Mouse (Mus musculus) neural tube, embryonic 14.5 days (tissue): ENCODE data around the gene Krtap4-6. TPM values are rescaled to one million over a fixed set of nuclear protein-coding genes. Genes with fewer than 3 reads are reported as not detected.
"Not testable (repeated sequence)": the region's sequence is repeated elsewhere in the genome, so short reads cannot be mapped to it uniquely, and the experiment has no call there.

Experiments used
- ATAC-seq: fragments of 200-750 bp; cut with Nextera tagmentation; 2 replicates; pipeline ENCODE4 v1.8.0; 2017; ENCODE audit warnings: low read depth, mild to moderate bottlenecking, moderate TSS enrichment, moderate library complexity
- H3K27ac ChIP-seq: fragments of 300-500 bp; sonication (generic); 2 replicates; pipeline ENCODE4 v1.5.1; 2014; ENCODE audit warnings: low read depth, mild to moderate bottlenecking, control low read depth, low read length, moderate library complexity, mixed read lengths
- H3K27me3 ChIP-seq: fragments of 300-500 bp; sonication (generic); 2 replicates; pipeline ENCODE4 v1.6.1; 2014; ENCODE audit warnings: low read length; ENCODE audit not compliant: control insufficient read depth, insufficient read depth
- H3K36me3 ChIP-seq: fragments of 300-500 bp; sonication (generic); 2 replicates; pipeline ENCODE4 v1.6.1; 2014; ENCODE audit warnings: low read length, mixed read lengths; ENCODE audit not compliant: control insufficient read depth, insufficient read depth
- H3K4me1 ChIP-seq: fragments of 300-500 bp; sonication (generic); 2 replicates; pipeline ENCODE4 v1.6.1; 2014; ENCODE audit warnings: low read length; ENCODE audit not compliant: control insufficient read depth, insufficient read depth
- H3K4me2 ChIP-seq: fragments of 300-500 bp; sonication (generic); 2 replicates; pipeline ENCODE4 v1.6.1; 2014; ENCODE audit warnings: mild to moderate bottlenecking, low read depth, low read length, control low read depth
- H3K4me3 ChIP-seq: fragments of 300-500 bp; sonication (generic); 2 replicates; pipeline ENCODE4 v1.5.1; 2014; ENCODE audit warnings: low read depth, low read length, control low read depth, mixed read lengths
- H3K9ac ChIP-seq: fragments of 300-500 bp; sonication (generic); replicated peaks from 2 replicates; pipeline ENCODE4 v1.6.1; 2014; ENCODE audit warnings: low read depth, mild to moderate bottlenecking, control low read depth, low read length, mixed read lengths
- H3K9me3 ChIP-seq: fragments of 300-500 bp; sonication (generic); 2 replicates; pipeline ENCODE4 v1.6.1; 2016; ENCODE audit warnings: low read length; ENCODE audit not compliant: control insufficient read depth
- WGBS: fragments of 180-500 bp; shearing (Covaris S2); extraction: QIAGEN DNeasy Blood & Tissue Kit; methylation state at CpG from one replicate; pipeline ENCODE4 v1.1.7; 2014; 5-methylcytosine and 5-hydroxymethylcytosine counted together
- polyA plus RNA-seq: library from polyadenylated mRNA; unstranded; fragments of >200 nt; fragmentation: Nextera tagmentation; extraction: Ambion mirVana; gene quantifications from 2 replicates; pipeline ENCODE4 v1.2.1, GENCODE M21; 2014

Gene Krtap4-6
- polyA plus RNA-seq: not detected in 2 replicates

DNA sequence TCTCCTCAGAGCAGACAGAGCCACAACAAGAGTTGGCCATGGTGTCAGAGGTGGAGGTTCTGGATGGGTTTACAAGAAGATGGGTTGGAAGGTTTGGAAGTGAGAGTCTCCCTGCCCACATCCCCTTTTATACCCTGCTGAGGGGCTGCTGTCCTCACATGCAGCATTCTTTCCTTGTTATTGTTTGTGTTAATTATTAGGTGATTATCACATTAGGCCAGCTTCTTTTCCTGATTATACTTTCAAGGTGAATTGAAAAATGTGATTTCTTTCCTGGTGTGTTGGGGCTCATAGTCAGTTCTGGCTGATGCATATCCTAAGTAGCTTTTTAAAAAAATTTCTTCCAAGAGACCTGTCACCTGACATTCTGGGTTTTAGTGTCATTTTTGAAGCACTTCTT, at the start of gene Krtap4-6:
TSS of gene Krtap4-6 (minus strand) at position 101 of the 400 bp plus-strand sequence.
- no peak within 1 kb of the TSS for H3K4me3 ChIP-seq
- H3K27ac ChIP-seq: no peak within 1 kb of the TSS
- no peaks in the 10 kb centered on the region for H3K4me1 ChIP-seq
- no peak for ATAC-seq
- H3K9me3 ChIP-seq: no peaks in the 10 kb centered on the region
- H3K36me3 ChIP-seq: no peaks in the 10 kb centered on the region
- no peak within 1 kb of the TSS for H3K4me2 ChIP-seq
- no peak within 1 kb of the TSS for H3K9ac ChIP-seq
- no peaks in the 10 kb centered on the region for H3K27me3 ChIP-seq

DNA sequence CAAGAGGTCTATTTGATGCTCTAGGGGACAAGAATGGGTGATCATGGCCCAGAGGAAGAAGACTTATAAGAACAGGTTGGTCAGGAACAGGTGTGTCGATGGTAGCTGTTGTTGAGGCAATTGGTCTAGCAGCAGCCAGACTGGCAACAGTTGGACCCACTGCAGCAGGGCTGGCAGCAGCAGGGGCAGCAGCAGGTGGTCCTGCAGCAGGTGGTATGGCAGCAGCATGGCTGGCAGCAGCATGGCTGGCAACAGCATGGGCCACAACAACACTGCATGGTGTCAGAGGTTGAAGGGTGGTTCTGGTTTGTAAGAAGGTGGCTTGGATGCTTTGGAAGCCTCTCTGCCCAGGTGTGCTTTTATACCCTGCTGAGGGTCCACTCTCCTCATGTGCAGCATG, 24.7 kb upstream of the Krtap4-6 start, which contains the start of gene Gm14190:
TSS of gene Gm14190 (minus strand) at position 278 of the 400 bp plus-strand sequence.
- 100% methylated on average over 1 of the region's 1 CpGs for WGBS
- Histone ChIP-seq H3K9ac (no peak within 1 kb of the TSS), H3K4me2 (no peak within 1 kb of the TSS), H3K27ac (no peak within 1 kb of the TSS), H3K36me3 (no peaks in the 10 kb centered on the region), H3K9me3 (no peaks in the 10 kb centered on the region), H3K4me3 (no peak within 1 kb of the TSS), H3K27me3 (no peaks in the 10 kb centered on the region), H3K4me1 (no peaks in the 10 kb centered on the region)
- no peak for ATAC-seq

DNA sequence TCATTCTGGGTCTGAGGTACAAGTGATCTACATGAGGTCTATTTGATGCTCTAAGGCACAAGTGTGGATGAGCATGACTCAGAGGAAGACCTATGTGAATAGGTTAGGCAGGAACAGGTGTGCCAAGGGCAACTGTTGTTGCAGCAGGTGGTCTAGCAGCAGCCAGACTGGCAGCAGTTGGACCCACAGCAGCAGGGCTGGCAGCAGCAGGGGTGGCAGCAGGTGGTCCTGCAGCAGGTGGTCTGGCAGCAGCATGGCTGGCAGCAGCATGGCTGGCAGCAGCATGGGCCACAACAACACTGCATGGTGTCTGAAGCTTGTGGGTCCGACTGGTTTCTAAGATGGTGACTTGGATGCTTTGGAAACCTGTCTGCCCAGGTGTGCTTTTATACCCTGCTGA, 19.5 kb upstream of the Krtap4-6 start:
- not testable (repeated sequence) for H3K27ac ChIP-seq, H3K4me2 ChIP-seq, H3K9me3 ChIP-seq, H3K4me1 ChIP-seq, H3K27me3 ChIP-seq, H3K4me3 ChIP-seq, ATAC-seq, H3K36me3 ChIP-seq, H3K9ac ChIP-seq
- 83% methylated on average over 1 of the region's 1 CpGs for WGBS

DNA sequence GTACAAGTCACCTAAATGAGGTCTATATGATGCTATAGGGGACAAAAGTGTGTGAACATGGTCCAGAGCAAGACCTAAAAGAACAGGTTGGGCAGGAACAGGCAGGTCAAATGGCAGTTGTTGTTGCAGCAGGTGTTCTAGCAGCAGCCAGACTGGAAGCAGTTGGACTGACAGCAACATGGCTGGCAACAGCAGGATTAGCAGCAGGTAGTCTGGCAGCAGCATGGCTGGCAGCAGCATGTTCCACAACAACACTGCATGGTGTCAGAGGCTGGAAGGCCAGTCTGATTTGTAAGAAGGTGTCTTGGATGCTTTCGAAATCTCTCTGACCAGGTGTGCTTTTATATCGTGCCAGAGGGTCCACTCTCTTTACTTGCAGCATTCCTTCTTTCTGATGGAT, 17.7 kb upstream of the Krtap4-6 start:
- H3K27me3 ChIP-seq: no peaks in the 10 kb centered on the region
- H3K9me3 ChIP-seq: no peaks in the 10 kb centered on the region
- H3K9ac ChIP-seq: no peak overlapping the region
- no peak overlapping the region for H3K27ac ChIP-seq
- H3K4me1 ChIP-seq: no peaks in the 10 kb centered on the region
- WGBS: 88% methylated on average over 2 of the region's 2 CpGs
- H3K36me3 ChIP-seq: no peaks in the 10 kb centered on the region
- no peak overlapping the region for H3K4me3 ChIP-seq
- ATAC-seq: no peak
- H3K4me2 ChIP-seq: no peak overlapping the region

DNA sequence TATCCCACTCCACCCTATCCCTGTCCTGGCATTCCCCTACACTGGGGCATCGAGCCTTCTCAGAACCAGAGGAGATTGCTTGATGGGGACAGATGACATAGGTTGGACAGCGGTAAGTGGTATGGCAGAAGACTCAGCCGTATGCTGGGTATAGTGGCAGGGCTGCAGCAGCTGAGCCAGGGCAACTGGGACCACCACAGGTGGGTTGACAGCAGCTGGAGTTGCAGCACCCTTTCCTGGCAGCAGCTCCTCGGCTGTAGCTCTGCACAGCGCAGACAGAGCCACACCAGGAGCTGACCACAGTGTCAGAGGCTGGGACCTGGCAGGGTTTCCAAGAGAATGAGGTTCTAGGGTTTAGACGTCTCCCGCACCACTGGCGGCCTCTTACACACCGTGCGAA, 3.0 kb downstream of the Krtap4-6 start:
- Histone ChIP-seq H3K4me3 (no peak overlapping the region), H3K9ac (no peak overlapping the region), H3K36me3 (no peaks in the 10 kb centered on the region), H3K27ac (no peak overlapping the region), H3K4me2 (no peak overlapping the region), H3K27me3 (no peaks in the 10 kb centered on the region), H3K9me3 (no peaks in the 10 kb centered on the region), H3K4me1 (no peaks in the 10 kb centered on the region)
- 90% methylated on average over 10 of the region's 10 CpGs for WGBS
- no peak for ATAC-seq

DNA sequence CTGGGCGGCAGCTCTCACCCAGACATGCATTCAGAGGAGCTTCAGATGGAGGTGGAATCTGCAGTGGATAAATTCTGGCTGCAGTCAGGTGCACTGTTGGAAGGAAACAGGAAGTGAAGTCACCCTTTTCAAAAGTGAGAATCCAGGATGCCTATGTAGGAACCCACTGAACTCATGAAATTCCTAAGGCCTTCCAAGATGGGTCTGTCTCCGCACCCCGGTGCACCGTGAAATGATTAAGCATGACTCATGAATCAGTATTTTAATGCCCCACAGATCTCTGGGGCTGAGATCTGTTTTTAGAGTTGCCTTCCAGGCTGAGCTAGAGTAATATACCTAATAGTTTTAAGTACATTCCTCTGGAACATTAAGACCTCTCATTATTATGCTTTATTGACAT, 6.5 kb downstream of the Krtap4-6 start:
- Histone ChIP-seq H3K27me3 (no peaks in the 10 kb centered on the region), H3K4me1 (no peaks in the 10 kb centered on the region), H3K36me3 (no peaks in the 10 kb centered on the region), H3K27ac (no peak overlapping the region), H3K4me2 (no peak overlapping the region), H3K4me3 (no peak overlapping the region), H3K9me3 (no peaks in the 10 kb centered on the region), H3K9ac (no peak overlapping the region)
- ATAC-seq: no peak
- 87% methylated on average over 4 of the region's 4 CpGs for WGBS

DNA sequence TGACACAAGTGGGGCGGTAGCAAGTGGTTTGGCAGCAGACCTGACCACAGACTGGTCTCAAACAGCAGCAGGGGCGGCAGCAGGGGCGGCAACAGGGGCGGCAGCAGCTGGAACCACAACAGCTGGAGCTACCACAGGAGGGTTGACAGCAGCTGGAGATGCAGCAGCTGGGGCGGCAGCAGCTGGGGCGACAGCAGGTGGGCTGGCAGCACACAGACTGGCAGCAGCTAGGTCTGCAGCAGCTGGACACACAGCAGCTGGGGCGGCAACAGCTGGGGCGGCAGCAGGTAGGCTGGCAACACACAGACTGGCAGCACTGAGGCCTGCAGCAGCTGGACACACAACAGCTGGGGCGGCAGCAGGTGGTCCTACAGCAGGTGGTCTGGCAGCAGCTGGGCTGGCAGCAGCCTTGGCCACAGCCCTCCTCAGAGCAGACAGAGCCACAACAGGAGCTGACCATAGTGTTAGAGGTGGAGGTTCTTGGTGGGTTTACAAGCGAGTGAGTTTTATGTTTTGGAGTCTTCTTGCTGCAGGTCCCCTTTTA, 7.2 kb downstream of the Krtap4-6 start, which contains the start of gene Gm11563:
TSS of gene Gm11563 (minus strand) at position 494 of the 544 bp plus-strand sequence.
- H3K36me3 ChIP-seq, H3K4me1 ChIP-seq, H3K9ac ChIP-seq, H3K27ac ChIP-seq, ATAC-seq, H3K9me3 ChIP-seq, H3K4me2 ChIP-seq, H3K4me3 ChIP-seq, H3K27me3 ChIP-seq: not testable (repeated sequence)
- WGBS: 66% methylated on average over 10 of the region's 10 CpGs

DNA sequence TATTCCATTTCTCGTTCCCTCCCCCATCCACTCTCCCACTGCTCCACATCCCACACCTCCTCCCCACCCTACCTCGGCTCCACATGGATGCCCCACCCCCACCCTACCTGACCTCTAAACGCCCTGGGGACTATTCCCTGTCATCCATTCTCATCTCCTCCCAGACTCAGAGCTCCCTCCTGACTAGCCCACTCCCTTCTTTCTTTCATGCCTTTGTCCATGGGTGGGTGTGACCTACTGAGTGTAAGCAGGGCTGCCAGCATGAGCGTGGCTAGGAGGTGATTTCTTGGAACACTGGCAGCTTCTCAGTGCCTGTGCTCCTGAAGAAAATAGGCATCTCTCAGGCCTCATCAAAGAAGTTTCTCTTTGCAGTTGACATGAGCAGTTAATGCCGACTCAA, 8.7 kb downstream of the Krtap4-6 start:
- Histone ChIP-seq H3K4me3 (no peak overlapping the region), H3K4me1 (no peaks in the 10 kb centered on the region), H3K9me3 (no peaks in the 10 kb centered on the region), H3K27me3 (no peaks in the 10 kb centered on the region), H3K4me2 (no peak overlapping the region), H3K36me3 (no peaks in the 10 kb centered on the region), H3K27ac (no peak overlapping the region), H3K9ac (no peak overlapping the region)
- no peak for ATAC-seq
- WGBS: 42% methylated on average over 5 of the region's 5 CpGs

DNA sequence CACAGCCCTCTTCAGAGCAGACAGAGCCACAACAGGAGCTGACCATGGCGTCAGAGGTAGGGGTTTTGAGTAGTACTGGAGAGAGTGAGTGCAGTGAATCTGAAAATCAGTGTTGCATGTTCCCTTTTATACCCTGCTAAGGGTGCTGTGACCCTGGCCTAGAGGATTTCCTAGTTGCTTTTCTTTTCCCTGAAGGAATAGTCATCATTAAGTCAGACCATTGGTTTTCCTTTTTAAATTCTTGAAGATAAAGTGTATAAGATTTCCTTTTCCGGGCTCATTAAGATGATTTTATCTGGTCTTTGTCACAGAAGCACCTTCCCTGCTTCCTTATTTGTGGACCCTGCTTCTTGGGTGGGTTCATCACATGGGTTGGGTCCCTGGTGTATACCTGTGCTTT, 15.6 kb downstream of the Krtap4-6 start, which contains the start of gene Gm11555:
TSS of gene Gm11555 (minus strand) at position 101 of the 400 bp plus-strand sequence.
- Histone ChIP-seq H3K27ac (no peak within 1 kb of the TSS), H3K36me3 (no peaks in the 10 kb centered on the region), H3K4me3 (no peak within 1 kb of the TSS), H3K9me3 (no peaks in the 10 kb centered on the region), H3K4me2 (no peak within 1 kb of the TSS), H3K27me3 (no peaks in the 10 kb centered on the region), H3K4me1 (no peaks in the 10 kb centered on the region), H3K9ac (no peak within 1 kb of the TSS)
- WGBS: 83% methylated on average over 2 of the region's 2 CpGs
- no peak for ATAC-seq
